Mouse (Mus musculus) midbrain, embryonic 12.5 days (tissue): ENCODE data around the gene Tbc1d16. TPM values are rescaled to one million over a fixed set of nuclear protein-coding genes. Genes with fewer than 3 reads are reported as not detected.
A peak's percentile ranks its signal among the peaks of the same experiment; 100 is the strongest.

Experiments
- ATAC-seq: fragments of 200-750 bp; cut with Nextera tagmentation; 2 replicates; pipeline ENCODE4 v1.8.0; 2017; ENCODE audit warnings: low read depth, moderate TSS enrichment, moderate library complexity; ENCODE audit not compliant: low FRiP score
- H3K27ac ChIP-seq: fragments of 300-500 bp; sonication (generic); replicated peaks from 2 replicates; pipeline ENCODE4 v1.5.1; 2016; ENCODE audit warnings: mild to moderate bottlenecking
- H3K27me3 ChIP-seq: fragments of 300-500 bp; sonication (generic); 2 replicates; pipeline ENCODE4 v1.6.1; 2016; ENCODE audit warnings: mild to moderate bottlenecking
- H3K36me3 ChIP-seq: fragments of 300-500 bp; sonication (generic); 2 replicates; pipeline ENCODE4 v1.6.1; 2016
- H3K4me1 ChIP-seq: fragments of 300-500 bp; sonication (generic); 2 replicates; pipeline ENCODE4 v1.6.1; 2016
- H3K4me2 ChIP-seq: fragments of 300-500 bp; sonication (generic); replicated peaks from 2 replicates; pipeline ENCODE4 v1.6.1; 2016; ENCODE audit warnings: mild to moderate bottlenecking, moderate library complexity
- H3K4me3 ChIP-seq: fragments of 300-500 bp; sonication (generic); 2 replicates; pipeline ENCODE4 v1.5.1; 2016; ENCODE audit warnings: mild to moderate bottlenecking
- H3K9ac ChIP-seq: fragments of 300-500 bp; sonication (generic); replicated peaks from 2 replicates; pipeline ENCODE4 v1.6.1; 2016; ENCODE audit warnings: mild to moderate bottlenecking, moderate library complexity
- H3K9me3 ChIP-seq: fragments of 300-500 bp; sonication (generic); 2 replicates; pipeline ENCODE4 v1.6.1; 2016; ENCODE audit warnings: mild to moderate bottlenecking
- WGBS: fragments of 180-500 bp; shearing (Covaris S2); methylation state at CpG from one replicate; pipeline ENCODE4 v1.1.7; 2016; 5-methylcytosine and 5-hydroxymethylcytosine counted together
- polyA plus RNA-seq: library from polyadenylated mRNA; unstranded; fragments of >200 nt; fragmentation: Nextera tagmentation; extraction: Ambion mirVana; gene quantifications from 2 replicates; pipeline ENCODE4 v1.2.1, GENCODE M21; 2016

The Tbc1d16 gene
- polyA plus RNA-seq, 1 experiment from 2014 or later, result 35.1 TPM

- Histone ChIP-seq H3K27me3 (no peaks in the 10 kb centered on the region), H3K4me2 (no peak overlapping the region), H3K4me3 (no peak overlapping the region), H3K27ac (no peak overlapping the region), H3K36me3 (peaks cover 40% of the 10 kb centered on the region), H3K9ac (no peak overlapping the region), H3K9me3 (peaks cover 4% of the 10 kb centered on the region; the same call in 1 of the 2 replicates), H3K4me1 (peaks cover 24% of the 10 kb centered on the region)
- ATAC-seq, result no peak
- 95% methylated on average over 10 of the region's 10 CpGs for WGBS
Measured at GRCm38 (mm10) chr11:119234770-119235169, 6.5 kb upstream of the Tbc1d16 start.

- H3K4me1 ChIP-seq, result peaks cover 52% of the 10 kb centered on the region
- H3K4me3 ChIP-seq, result peak overlapping the region; percentile 78
- peaks cover 13% of the 10 kb centered on the region; the same call in 1 of the 2 replicates for H3K36me3 ChIP-seq
- peak; percentile 88 for ATAC-seq
- peak overlapping the region; percentile 79 for H3K9ac ChIP-seq
- under 1% methylated on average over 34 of the region's 34 CpGs for WGBS
- H3K27me3 ChIP-seq, result no peaks in the 10 kb centered on the region
- H3K9me3 ChIP-seq, result no peaks in the 10 kb centered on the region
- peak overlapping the region; percentile 98 for H3K4me2 ChIP-seq
- peak overlapping the region; percentile 88 for H3K27ac ChIP-seq
Measured at GRCm38 (mm10) chr11:119228846-119229626, 737 bp upstream of the Tbc1d16 start.

GRCm38 (mm10) chr11:119227591-119227990, 708 bp downstream of the Tbc1d16 start:
- H3K4me1 ChIP-seq, result peaks cover 64% of the 10 kb centered on the region

GRCm38 (mm10) chr11:119225634-119226033, 2.7 kb downstream of the Tbc1d16 start:
- H3K9ac ChIP-seq, result 0 out of 2 replicates have a peak overlapping the region, but pooled peaks have one; percentile 11
- H3K27ac ChIP-seq, result no peak overlapping the region

More at GRCm38 (mm10) chr11:119227591-119227990, 708 bp downstream of the Tbc1d16 start:
- Histone ChIP-seq H3K27ac (peak overlapping the region; percentile 88), H3K27me3 (no peaks in the 10 kb centered on the region), H3K4me2 (peak overlapping the region; percentile 98), H3K9ac (peak overlapping the region; percentile 79), H3K9me3 (no peaks in the 10 kb centered on the region), H3K4me3 (peak overlapping the region; percentile 78), H3K36me3 (peaks cover 13% of the 10 kb centered on the region; the same call in 1 of the 2 replicates)
- WGBS, result 2% methylated on average over 12 of the region's 12 CpGs
- ATAC-seq, result no peak

DNA sequence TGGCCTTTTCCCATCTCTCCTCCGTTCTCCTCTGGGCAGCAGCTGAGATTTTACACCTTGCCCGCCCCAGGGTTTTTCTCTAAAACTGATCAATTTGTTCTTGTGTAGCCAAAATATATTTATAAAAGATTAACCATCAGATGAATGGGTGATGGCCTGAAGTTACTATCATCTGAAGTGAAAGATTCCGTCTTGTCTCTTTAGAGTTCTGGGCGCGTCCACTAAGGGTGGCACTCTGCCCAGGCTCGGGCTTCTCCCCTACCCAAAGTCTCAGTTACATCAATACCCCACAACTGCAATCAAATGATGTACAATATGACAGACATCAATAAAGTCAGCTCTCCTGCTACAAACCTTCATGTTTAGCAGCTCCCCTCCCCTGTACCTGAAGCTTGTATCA, 3.4 kb downstream of the Tbc1d16 start:
- H3K27me3 ChIP-seq, result no peaks in the 10 kb centered on the region
- ATAC-seq, result no peak
- H3K4me1 ChIP-seq, result peaks cover 81% of the 10 kb centered on the region
- no peaks in the 10 kb centered on the region for H3K9me3 ChIP-seq
- H3K4me3 ChIP-seq, result no peak overlapping the region
- H3K4me2 ChIP-seq, result no peak overlapping the region
- H3K9ac ChIP-seq, result no peak overlapping the region
- H3K27ac ChIP-seq, result no peak overlapping the region
- H3K36me3 ChIP-seq, result no peaks in the 10 kb centered on the region
- 92% methylated on average over 6 of the region's 6 CpGs for WGBS

More at GRCm38 (mm10) chr11:119225634-119226033, 2.7 kb downstream of the Tbc1d16 start:
- Histone ChIP-seq H3K27me3 (no peaks in the 10 kb centered on the region), H3K36me3 (no peaks in the 10 kb centered on the region), H3K9me3 (no peaks in the 10 kb centered on the region), H3K4me1 (peaks cover 81% of the 10 kb centered on the region), H3K4me3 (no peak overlapping the region), H3K4me2 (no peak overlapping the region)
- no peak for ATAC-seq
- 74% methylated on average over 9 of the region's 9 CpGs for WGBS

DNA sequence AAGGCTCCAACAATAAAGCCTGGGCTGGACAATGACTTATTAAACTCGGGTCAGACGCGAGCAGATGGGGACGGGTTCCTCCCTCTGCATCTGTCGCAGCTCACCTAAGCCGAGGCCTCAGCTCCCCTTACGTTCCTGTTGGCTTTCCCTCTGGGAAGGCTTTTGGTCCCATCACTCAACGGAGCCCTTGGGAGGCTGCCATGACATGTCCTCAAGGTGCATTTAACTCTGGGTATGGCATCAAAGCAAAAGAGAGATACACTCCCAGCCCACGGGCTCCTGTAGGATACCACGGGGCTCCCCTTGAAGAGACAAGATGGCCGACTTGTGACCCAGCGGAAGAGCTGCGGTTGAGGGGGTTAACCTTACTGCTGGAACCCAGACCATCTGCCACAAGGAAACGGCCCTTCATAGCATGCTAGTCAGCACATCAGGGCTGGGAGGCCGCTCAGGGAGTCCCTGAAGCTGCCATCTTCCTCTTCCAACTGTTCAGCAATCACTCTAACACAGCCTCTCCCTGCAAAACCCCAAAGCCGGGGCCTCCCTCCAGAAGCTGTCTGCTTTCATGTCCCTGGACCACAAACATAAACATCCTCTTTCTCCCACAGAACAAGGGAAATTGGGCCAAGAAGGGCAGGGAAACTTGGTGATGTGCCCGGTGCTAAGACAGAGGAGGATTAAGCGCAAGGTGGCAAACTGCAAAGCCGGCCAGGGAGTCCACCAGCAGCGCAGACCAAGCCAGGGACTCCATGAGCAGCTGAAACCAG, 5.0 kb downstream of the Tbc1d16 start:
- H3K9me3 ChIP-seq, result no peaks in the 10 kb centered on the region
- 0 out of 2 replicates have a peak overlapping the region, but pooled peaks have one; percentile 1 for H3K27ac ChIP-seq
- H3K27me3 ChIP-seq, result no peaks in the 10 kb centered on the region; the same call in 1 of the 2 replicates
- no peak overlapping the region for H3K4me3 ChIP-seq
- H3K36me3 ChIP-seq, result 0 out of 2 replicates have a peak, but pooled peaks cover 4% of the 10 kb centered on the region
- no peak overlapping the region for H3K9ac ChIP-seq
- no peak overlapping the region for H3K4me2 ChIP-seq
- peaks cover 82% of the 10 kb centered on the region for H3K4me1 ChIP-seq
- WGBS, result 88% methylated on average over 20 of the region's 20 CpGs
- no peak for ATAC-seq

GRCm38 (mm10) chr11:119221812-119222510, 6.3 kb downstream of the Tbc1d16 start:
- peaks cover 73% of the 10 kb centered on the region for H3K4me1 ChIP-seq

DNA sequence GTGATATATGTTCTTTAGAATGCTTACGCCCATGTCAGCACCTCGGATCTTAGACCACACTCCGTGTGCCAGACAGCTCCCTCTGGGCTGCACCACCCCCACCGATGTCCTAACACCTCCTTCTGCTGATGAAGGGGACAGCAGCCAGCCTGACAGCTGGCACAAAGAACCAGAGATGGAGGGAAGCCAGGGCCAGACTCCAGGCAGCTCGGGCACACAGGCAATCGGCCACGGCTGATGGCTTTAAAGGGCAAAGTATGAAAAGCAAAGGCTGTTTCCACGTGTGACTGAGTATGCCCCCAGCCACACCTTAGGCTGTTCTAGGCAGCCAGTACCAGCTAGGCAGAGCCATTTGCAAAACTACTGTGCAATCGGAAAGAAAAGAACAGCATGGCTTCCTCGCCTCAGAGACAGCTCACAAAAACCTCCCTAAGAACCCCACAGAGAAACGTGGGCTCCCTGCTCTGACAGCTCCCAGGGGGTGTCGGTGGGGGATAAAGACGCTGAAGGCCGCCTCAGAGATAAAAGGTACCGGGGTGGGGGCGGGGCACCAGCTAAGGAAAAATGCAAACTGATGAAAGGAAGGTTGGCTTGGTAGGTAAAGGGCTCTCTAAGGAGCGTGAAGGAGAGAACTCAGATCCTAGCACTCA, 8.4 kb downstream of the Tbc1d16 start:
- Histone ChIP-seq H3K27ac (peak overlapping the region; percentile 66), H3K4me2 (peak overlapping the region; percentile 36), H3K36me3 (peaks cover 8% of the 10 kb centered on the region; the same call in 1 of the 2 replicates), H3K4me1 (peaks cover 73% of the 10 kb centered on the region), H3K9ac (peak overlapping the region; percentile 50; the same call in 1 of the 2 replicates), H3K27me3 (no peaks in the 10 kb centered on the region; the same call in 1 of the 2 replicates), H3K9me3 (no peaks in the 10 kb centered on the region), H3K4me3 (0 out of 2 replicates have a peak overlapping the region, but pooled peaks have one; percentile 7)
- ATAC-seq, result no peak
- 9% methylated on average over 17 of the region's 17 CpGs for WGBS

More at GRCm38 (mm10) chr11:119221812-119222510, 6.3 kb downstream of the Tbc1d16 start:
- Histone ChIP-seq H3K27ac (0 out of 2 replicates have a peak overlapping the region, but pooled peaks have one; percentile 15), H3K27me3 (no peaks in the 10 kb centered on the region; the same call in 1 of the 2 replicates), H3K9me3 (no peaks in the 10 kb centered on the region), H3K9ac (0 out of 2 replicates have a peak overlapping the region, but pooled peaks have one; percentile 20), H3K4me3 (no peak overlapping the region), H3K4me2 (no peak overlapping the region), H3K36me3 (peaks cover 8% of the 10 kb centered on the region; the same call in 1 of the 2 replicates)
- 36% methylated on average over 10 of the region's 11 CpGs for WGBS
- ATAC-seq, result no peak

DNA sequence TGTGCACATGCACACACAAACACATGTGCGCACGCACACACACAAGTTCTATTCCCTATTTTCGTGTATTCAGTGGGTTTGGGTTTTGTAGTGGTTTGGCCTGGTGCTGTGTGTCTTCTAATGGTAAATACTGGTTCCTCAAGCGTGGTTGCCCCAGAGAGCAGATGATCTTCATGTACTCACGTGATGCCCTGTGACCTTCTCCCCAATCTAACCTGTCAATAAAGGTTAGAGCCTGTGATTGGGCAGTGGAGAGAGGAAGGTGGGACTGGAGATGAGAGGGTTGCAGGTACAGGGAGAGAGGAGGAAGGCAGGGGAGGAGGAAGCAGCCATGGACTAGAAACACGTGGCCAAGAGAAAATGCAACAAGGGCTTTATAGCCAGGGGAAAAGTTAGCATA, 10.4 kb downstream of the Tbc1d16 start:
- peaks cover 81% of the 10 kb centered on the region for H3K4me1 ChIP-seq
- peaks cover 8% of the 10 kb centered on the region; the same call in 1 of the 2 replicates for H3K36me3 ChIP-seq
- WGBS, result 91% methylated on average over 6 of the region's 6 CpGs
- H3K4me2 ChIP-seq, result no peak overlapping the region
- ATAC-seq, result no peak
- no peaks in the 10 kb centered on the region; the same call in 1 of the 2 replicates for H3K27me3 ChIP-seq
- H3K27ac ChIP-seq, result no peak overlapping the region
- H3K9me3 ChIP-seq, result no peaks in the 10 kb centered on the region
- no peak overlapping the region for H3K9ac ChIP-seq
- H3K4me3 ChIP-seq, result no peak overlapping the region

DNA sequence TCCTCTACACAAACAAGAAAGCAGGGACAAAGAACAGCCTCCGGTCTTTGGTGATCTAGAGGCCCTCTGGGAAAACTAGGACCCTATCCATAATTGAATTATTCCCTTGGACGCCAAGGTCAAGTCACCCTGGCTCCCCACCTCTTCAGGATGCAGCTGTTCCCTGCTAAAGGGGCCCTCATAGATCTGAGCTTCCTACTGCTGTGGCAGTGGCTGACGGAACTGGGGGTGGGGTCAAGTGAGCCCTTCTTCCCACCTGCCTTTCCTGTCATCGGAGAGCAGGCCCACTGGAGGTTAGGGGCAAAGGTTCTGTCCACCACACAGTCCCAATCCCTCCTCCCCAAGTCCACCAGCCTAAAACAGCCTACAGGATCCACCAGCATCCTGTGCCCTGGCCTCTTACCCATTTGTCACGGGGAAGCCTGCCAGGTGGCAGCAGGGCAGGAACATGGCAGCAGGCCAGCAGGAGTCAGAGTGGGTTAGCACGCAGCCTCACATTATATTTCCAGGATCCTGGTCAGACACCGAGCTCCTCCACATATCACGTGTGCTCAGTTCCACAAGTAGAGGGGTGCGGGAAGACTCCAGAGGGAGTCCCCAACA, 12.3 kb downstream of the Tbc1d16 start:
- Histone ChIP-seq H3K9ac (peak overlapping the region; percentile 49; the same call in 1 of the 2 replicates), H3K9me3 (no peaks in the 10 kb centered on the region), H3K27me3 (peaks cover 3% of the 10 kb centered on the region; the same call in 1 of the 2 replicates), H3K4me2 (peak overlapping the region; percentile 45), H3K27ac (peak overlapping the region; percentile 86), H3K4me3 (peak overlapping the region; percentile 23; the same call in 1 of the 2 replicates), H3K4me1 (peaks cover 67% of the 10 kb centered on the region), H3K36me3 (peaks cover 8% of the 10 kb centered on the region; the same call in 1 of the 2 replicates)
- 44% methylated on average over 9 of the region's 9 CpGs for WGBS
- ATAC-seq, result no peak
